Mouse (Mus musculus) ES-Bruce4 (cell line): ENCODE measurements around the gene Syn1.

Source experiments
- CTCF ChIP-seq: IDR thresholded peaks from one replicate; pipeline ENCODE4 v1.8.1; 2011; ENCODE audit warnings: low read depth, low read length
- EP300 ChIP-seq: IDR thresholded peaks from 2 replicates; pipeline ENCODE4 v1.6.1; 2011; ENCODE audit warnings: low read depth, low read length; ENCODE audit not compliant: insufficient read depth
- POLR2A ChIP-seq: IDR thresholded peaks from one replicate; pipeline ENCODE4 v1.8.1; 2011; ENCODE audit warnings: low read length; ENCODE audit not compliant: insufficient read depth

- TF ChIP-seq CTCF = peak; percentile 31
- TF ChIP-seq EP300 = no peak
- no peak for TF ChIP-seq POLR2A
Measured at GRCm38 (mm10) chrX:20946055-20946454, 25.3 kb upstream of the Syn1 start.
